Mouse (Mus musculus): Measurements from ENCODE around the gene Slc2a1. TPM values are rescaled to one million over a fixed set of nuclear protein-coding genes. Genes with fewer than 3 reads are reported as not detected.
A peak's percentile ranks its signal among the peaks of the same experiment; 100 is the strongest.

Gene Slc2a1
- polyA plus RNA-seq (2015; fragmentation: Nextera tagmentation; extraction: Ambion mirVana) = 293 and 326 TPM in 2 replicates

DNA sequence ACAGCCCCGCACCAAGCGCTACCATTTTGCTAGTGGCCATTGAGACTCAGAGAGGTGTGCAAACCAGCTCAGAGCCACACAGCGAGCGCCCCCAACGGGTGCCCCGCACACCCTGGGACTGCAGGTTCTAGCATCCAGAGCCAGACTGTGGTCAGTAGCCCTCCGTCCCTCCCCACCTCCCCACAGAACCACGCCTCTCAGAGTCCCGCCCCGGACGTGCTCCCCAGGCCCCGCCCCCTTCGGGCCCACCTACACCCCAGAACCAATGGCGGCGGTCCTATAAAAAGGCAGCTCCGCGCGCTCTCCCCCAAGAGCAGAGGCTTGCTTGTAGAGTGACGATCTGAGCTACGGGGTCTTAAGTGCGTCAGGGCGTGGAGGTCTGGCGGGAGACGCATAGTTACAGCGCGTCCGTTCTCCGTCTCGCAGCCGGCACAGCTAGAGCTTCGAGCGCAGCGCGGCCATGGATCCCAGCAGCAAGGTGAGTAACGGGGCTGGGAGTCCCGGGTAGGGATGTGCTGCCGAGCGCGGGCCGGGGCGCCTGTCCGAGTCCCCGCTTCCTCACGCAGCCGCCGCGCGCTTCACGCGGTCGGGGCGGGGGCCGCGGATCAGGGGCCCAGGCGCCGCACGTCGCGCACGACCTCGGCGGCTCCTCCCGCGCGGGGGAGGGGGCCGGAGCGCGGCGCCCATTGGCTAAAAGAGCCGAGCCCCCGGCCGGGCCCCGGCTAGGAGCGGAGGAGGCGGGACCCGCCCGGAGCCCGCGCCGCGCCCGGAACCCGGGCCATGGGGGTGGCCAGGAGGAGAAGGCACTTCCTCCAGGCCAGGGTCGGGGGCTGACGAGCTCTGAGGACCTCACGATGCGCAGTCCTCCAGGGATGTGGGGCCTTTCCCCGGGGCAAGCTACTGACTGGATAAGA, at the start of gene Slc2a1:
Slc2a1 (plus strand) TSS at position 217 of the 914 bp plus-strand sequence.
- Histone ChIP-seq H3K4me1 (replicated peaks) (peaks cover 90% of the 10 kb centered on the region), H3K36me3 (replicated peaks) (peaks cover 44% of the 10 kb centered on the region), H3K27me3 (peaks cover 14% of the 10 kb centered on the region; the same call in 1 of the 2 replicates)

DNA sequence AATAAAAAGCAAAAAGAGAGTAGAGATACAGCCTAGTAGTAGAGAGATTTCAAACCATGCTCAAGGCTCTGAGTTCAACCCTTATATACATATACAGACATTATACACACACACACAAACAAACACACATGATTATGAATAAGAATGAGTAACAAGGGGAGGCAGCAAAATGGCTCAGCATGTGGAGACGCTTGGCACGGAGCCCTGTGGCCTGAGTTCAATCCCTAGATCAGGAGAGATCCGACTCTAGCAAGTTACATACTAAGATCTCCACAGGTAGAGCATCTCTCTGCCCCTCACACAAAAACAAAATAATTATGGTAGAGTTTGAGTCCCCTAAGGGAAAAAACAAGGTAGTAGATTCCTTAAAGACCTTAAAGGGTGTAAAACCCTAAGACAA, 41.7 kb upstream of the Slc2a1 start:
- Histone ChIP-seq H3K9me3 (replicated peaks) (no peaks in the 10 kb centered on the region), H3K4me2 (no peak overlapping the region), H3K9ac (no peak overlapping the region), H3K27ac (replicated peaks) (no peak overlapping the region), H3K4me1 (replicated peaks) (peaks cover 17% of the 10 kb centered on the region), H3K27me3 (peaks cover 73% of the 10 kb centered on the region), H3K4me3 (replicated peaks) (no peak overlapping the region), H3K36me3 (replicated peaks) (no peaks in the 10 kb centered on the region)
- ATAC-seq (ENCODE audit: insufficient read depth) = no peak
- 79% methylated on average over 3 of the region's 3 CpGs for WGBS (ENCODE audit: insufficient replicate concordance)

More for the DNA sequence above, at the start of gene Slc2a1:
- Histone ChIP-seq H3K4me2 (peak within 1 kb of the TSS; percentile 86), H3K27ac (replicated peaks) (peak within 1 kb of the TSS; percentile 98), H3K4me3 (replicated peaks) (peak within 1 kb of the TSS; percentile 96), H3K9me3 (replicated peaks) (no peaks in the 10 kb centered on the region), H3K9ac (peak within 1 kb of the TSS; percentile 96)
- under 1% methylated on average over 85 of the region's 88 CpGs for WGBS (ENCODE audit: insufficient replicate concordance)
- peak; percentile 84 for ATAC-seq (ENCODE audit: insufficient read depth)

DNA sequence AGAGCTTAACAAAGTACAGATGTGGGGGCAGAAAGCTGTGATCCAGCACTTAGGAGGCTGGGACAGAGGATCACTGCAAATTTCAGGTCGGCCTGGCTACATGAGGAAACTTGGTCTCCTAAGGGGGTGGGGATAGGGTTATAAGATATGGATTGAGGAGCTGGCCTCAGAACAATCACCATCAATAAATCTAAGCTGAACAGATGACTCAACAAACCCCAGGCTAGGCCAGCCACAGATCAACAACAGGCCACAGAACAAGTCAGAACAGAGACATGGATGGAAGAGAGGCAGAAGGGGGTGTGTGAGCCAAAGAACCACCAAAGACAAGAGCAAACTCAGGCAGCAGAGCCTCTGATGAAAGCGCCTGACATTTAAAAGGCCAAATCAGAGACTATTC, 41.3 kb upstream of the Slc2a1 start:
- H3K9ac ChIP-seq = no peak overlapping the region
- ATAC-seq (ENCODE audit: insufficient read depth) = no peak
- H3K4me3 ChIP-seq (replicated peaks) = no peak overlapping the region
- WGBS (ENCODE audit: insufficient replicate concordance) = 64% methylated on average over 2 of the region's 2 CpGs
- H3K36me3 ChIP-seq (replicated peaks) = no peaks in the 10 kb centered on the region
- H3K27me3 ChIP-seq = peaks cover 73% of the 10 kb centered on the region
- no peaks in the 10 kb centered on the region for H3K9me3 ChIP-seq (replicated peaks)
- H3K4me2 ChIP-seq = no peak overlapping the region
- H3K4me1 ChIP-seq (replicated peaks) = peaks cover 17% of the 10 kb centered on the region
- no peak overlapping the region for H3K27ac ChIP-seq (replicated peaks)

DNA sequence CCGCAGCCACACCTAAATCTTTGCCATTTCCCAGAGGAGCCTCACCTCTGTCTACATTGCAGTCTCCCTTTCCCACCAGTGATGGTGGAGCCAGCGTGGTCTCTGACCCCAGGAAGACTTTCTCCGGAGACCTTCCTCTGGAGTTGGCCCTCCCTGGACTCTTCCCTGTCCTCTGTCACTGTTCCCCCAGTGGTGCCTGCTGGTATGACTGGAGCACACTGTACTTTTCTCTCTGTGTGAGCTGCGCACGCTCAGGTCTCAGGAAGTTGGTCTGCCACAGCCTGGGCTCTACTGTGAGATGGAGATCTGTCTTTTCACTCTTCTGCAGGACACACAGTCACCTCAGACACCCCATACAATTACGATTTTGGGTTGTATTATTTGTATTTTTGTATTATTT, 39.6 kb upstream of the Slc2a1 start:
- Histone ChIP-seq H3K27ac (replicated peaks) (no peak overlapping the region), H3K4me1 (replicated peaks) (peaks cover 16% of the 10 kb centered on the region), H3K9ac (no peak overlapping the region), H3K27me3 (peaks cover 78% of the 10 kb centered on the region), H3K4me3 (replicated peaks) (no peak overlapping the region), H3K9me3 (replicated peaks) (no peaks in the 10 kb centered on the region), H3K4me2 (no peak overlapping the region), H3K36me3 (replicated peaks) (no peaks in the 10 kb centered on the region)
- 26% methylated on average over 6 of the region's 6 CpGs for WGBS (ENCODE audit: insufficient replicate concordance)
- ATAC-seq (ENCODE audit: insufficient read depth) = peak; percentile 56; the same call in 1 of the 2 replicates

DNA sequence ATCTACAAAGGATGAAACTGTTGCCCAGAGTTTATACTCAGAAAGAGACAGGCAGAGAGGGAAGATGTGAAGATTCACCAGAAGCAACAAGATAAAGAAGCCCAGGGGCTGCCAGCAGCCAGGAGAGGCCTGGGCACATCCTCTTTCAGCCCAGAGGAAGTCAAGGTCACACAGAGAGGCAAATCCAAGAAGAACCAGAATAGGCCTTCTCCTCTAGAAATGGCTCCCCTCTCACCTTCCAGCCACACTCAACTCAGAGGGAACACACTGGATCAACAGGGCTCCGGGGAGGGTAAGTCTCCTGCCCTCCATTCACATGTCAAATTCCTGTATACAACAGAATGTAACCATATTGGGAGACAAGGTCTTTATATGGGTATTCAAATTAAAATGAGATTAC, 38.3 kb upstream of the Slc2a1 start:
- H3K4me1 ChIP-seq (replicated peaks) = peaks cover 14% of the 10 kb centered on the region
- H3K4me3 ChIP-seq (replicated peaks) = no peak overlapping the region
- no peaks in the 10 kb centered on the region for H3K9me3 ChIP-seq (replicated peaks)
- H3K9ac ChIP-seq = peak overlapping the region; percentile 6; the same call in 1 of the 2 replicates
- no peak for ATAC-seq (ENCODE audit: insufficient read depth)
- WGBS (ENCODE audit: insufficient replicate concordance) = 60% methylated on average over 1 of the region's 1 CpGs
- H3K27ac ChIP-seq (replicated peaks) = no peak overlapping the region
- no peaks in the 10 kb centered on the region for H3K36me3 ChIP-seq (replicated peaks)
- H3K27me3 ChIP-seq = peaks cover 83% of the 10 kb centered on the region
- no peak overlapping the region for H3K4me2 ChIP-seq

DNA sequence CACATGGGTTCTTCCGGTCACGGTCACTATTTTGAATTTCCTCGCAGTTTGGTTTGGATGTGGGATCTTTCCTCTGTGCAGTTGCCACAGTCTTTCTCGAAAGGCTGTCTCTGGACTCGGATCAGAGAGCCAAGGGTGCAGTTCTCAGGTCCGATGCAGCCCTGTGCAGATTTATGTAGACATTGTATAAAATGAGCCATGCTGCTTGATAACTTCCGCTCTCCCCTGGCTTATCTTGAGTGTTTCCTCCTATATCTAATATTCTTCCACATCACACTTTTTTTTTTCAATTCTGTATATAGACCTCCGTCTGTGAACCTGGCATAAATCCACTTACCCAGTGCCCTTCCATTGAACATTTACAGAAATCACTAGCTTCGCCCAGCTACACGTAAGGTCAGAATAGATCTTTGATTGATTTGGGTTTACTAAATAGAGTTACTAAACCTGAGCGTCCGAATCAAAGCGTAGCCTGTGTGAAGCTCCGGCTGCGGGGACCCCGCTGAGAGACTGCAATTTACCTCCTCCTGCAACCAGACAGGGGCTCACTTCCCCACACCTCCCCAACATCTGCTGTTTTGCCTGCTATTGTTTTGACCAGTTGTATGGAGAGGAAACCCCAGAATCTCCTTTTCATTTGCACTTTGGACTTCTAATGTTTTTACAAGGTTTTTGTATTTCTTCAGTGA, 37.4 kb upstream of the Slc2a1 start:
- Histone ChIP-seq H3K27ac (replicated peaks) (no peak overlapping the region), H3K4me2 (no peak overlapping the region), H3K36me3 (replicated peaks) (no peaks in the 10 kb centered on the region), H3K9me3 (replicated peaks) (no peaks in the 10 kb centered on the region), H3K27me3 (peaks cover 91% of the 10 kb centered on the region), H3K4me3 (replicated peaks) (no peak overlapping the region), H3K9ac (no peak overlapping the region), H3K4me1 (replicated peaks) (peaks cover 23% of the 10 kb centered on the region)
- WGBS (ENCODE audit: insufficient replicate concordance) = 47% methylated on average over 16 of the region's 16 CpGs
- no peak for ATAC-seq (ENCODE audit: insufficient read depth)

DNA sequence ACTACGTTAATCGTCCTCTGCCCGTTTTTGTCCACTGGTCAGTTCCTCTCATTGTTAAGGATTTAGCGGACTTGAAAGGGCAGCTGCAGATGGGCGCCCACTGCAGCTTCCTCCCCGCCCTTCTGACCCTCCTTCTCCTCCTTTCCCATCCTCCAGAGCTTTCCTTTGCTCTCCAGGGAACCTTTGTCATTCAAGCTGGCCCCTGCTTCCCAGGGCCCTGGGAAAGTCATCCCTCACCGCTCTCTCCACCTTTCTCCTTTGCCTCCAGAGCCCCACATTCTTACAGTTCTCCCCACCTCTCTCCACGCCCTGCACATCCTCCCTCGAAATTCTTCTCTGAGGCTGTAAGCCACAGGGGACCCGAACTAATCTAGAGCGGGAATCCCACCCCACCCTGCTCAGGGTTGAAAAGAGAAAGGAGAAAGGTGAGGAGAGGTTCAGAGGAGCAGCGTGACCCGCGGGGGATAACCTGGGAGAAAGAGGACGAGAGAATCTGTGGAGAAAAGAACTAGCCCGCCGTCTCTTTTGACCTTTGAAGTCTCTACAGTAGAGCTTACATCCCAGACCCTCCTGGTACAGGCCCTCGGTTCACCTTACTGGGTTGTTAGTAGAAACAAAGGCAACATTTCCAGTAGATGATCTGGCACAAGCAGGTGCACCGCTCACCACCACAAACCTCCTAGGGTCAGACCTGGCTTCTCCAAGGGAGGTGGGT, 36.7 kb upstream of the Slc2a1 start:
- Histone ChIP-seq H3K27ac (replicated peaks) (no peak overlapping the region), H3K4me3 (replicated peaks) (no peak overlapping the region), H3K4me2 (no peak overlapping the region), H3K27me3 (peaks cover 88% of the 10 kb centered on the region), H3K36me3 (replicated peaks) (no peaks in the 10 kb centered on the region), H3K9ac (no peak overlapping the region), H3K9me3 (replicated peaks) (no peaks in the 10 kb centered on the region), H3K4me1 (replicated peaks) (peaks cover 30% of the 10 kb centered on the region)
- WGBS (ENCODE audit: insufficient replicate concordance) = 43% methylated on average over 19 of the region's 19 CpGs
- no peak for ATAC-seq (ENCODE audit: insufficient read depth)

DNA sequence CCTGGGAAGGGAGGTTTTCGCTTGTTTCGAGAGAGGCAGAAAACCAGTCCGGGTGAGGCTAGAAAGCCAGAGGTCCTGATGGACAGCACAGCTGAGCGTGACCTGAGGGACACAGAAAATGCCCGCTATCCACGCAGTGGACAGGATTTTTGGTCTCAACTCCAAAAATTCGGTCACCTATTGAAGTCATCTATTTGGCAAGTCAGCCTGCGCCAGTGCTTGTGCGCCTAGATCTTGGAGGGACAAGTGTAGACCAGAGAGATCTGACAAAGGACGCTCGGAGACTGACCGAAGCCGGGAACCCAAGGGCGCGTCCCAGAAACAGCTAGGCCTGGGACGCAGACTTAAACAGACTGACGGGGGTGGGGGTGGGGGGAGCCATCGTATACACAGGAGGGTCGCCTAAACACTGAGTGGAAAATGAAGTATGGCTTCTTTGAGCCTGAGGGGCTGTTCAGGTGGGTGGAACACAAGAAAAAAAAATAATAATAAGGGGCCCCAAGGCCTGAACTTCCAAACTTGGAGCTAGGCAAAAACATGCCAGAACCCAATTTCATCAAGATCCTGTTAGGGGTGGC, 36.1 kb upstream of the Slc2a1 start:
- H3K27me3 ChIP-seq = peaks cover 82% of the 10 kb centered on the region
- no peak overlapping the region for H3K4me2 ChIP-seq
- no peaks in the 10 kb centered on the region for H3K9me3 ChIP-seq (replicated peaks)
- no peak overlapping the region for H3K4me3 ChIP-seq (replicated peaks)
- no peak for ATAC-seq (ENCODE audit: insufficient read depth)
- peaks cover 37% of the 10 kb centered on the region for H3K4me1 ChIP-seq (replicated peaks)
- no peak overlapping the region for H3K9ac ChIP-seq
- WGBS (ENCODE audit: insufficient replicate concordance) = 67% methylated on average over 19 of the region's 19 CpGs
- H3K36me3 ChIP-seq (replicated peaks) = no peaks in the 10 kb centered on the region
- no peak overlapping the region for H3K27ac ChIP-seq (replicated peaks)

DNA sequence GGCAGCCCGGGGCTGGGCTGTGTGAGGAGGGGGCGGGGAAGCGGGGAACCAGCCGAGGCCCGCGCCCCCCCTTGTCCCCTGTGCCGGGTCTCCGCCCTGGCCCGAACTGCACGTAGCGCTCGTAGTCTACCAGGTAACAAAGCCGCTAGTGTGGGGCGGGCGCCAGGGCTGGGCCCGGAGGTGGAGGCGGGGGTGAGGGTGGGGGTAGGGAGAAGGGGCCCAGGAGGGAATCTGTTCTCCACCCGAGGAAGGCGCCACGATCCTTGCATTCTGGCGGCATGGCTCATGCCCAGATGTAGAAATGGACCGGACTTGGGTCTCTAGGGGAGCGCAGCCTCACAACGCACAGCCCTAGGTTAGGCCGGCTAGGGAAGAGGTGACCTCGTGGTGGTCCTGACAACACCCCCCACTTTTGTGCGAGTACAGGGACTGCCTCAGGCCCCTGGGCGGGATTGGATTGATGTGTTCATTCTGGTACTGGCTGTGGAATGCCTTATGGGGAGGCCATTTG, 35.5 kb upstream of the Slc2a1 start:
- peaks cover 77% of the 10 kb centered on the region for H3K27me3 ChIP-seq
- peaks cover 42% of the 10 kb centered on the region for H3K4me1 ChIP-seq (replicated peaks)
- H3K4me2 ChIP-seq = no peak overlapping the region
- WGBS (ENCODE audit: insufficient replicate concordance) = 55% methylated on average over 28 of the region's 28 CpGs
- no peak overlapping the region for H3K9ac ChIP-seq
- H3K36me3 ChIP-seq (replicated peaks) = no peaks in the 10 kb centered on the region
- no peak overlapping the region for H3K4me3 ChIP-seq (replicated peaks)
- no peaks in the 10 kb centered on the region for H3K9me3 ChIP-seq (replicated peaks)
- ATAC-seq (ENCODE audit: insufficient read depth) = no peak
- H3K27ac ChIP-seq (replicated peaks) = no peak overlapping the region

DNA sequence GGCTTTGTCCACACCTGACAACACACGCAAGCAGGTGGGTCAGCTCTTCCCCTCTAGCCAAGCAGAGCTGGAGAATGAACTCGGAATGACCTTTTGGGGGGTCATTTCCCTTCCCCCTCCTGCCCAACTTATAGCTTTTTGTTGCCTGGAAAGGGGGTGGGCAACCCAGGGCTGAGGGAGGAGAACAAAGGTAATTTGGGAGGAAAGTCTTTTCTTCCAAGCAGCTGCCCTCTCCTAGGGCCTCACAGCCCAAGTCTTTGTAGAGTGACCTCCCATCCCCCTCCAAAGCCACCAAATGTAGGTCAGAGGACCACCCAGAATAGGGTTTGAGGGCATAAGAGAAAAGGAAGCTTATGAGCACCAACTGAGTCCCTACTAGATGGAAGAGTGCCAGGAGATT, 34.9 kb upstream of the Slc2a1 start:
- H3K4me3 ChIP-seq (replicated peaks) = no peak overlapping the region
- peaks cover 75% of the 10 kb centered on the region for H3K27me3 ChIP-seq
- H3K27ac ChIP-seq (replicated peaks) = no peak overlapping the region
- no peaks in the 10 kb centered on the region for H3K36me3 ChIP-seq (replicated peaks)
- no peak overlapping the region for H3K9ac ChIP-seq
- no peaks in the 10 kb centered on the region for H3K9me3 ChIP-seq (replicated peaks)
- ATAC-seq (ENCODE audit: insufficient read depth) = no peak
- 69% methylated on average over 2 of the region's 2 CpGs for WGBS (ENCODE audit: insufficient replicate concordance)
- no peak overlapping the region for H3K4me2 ChIP-seq
- H3K4me1 ChIP-seq (replicated peaks) = peaks cover 47% of the 10 kb centered on the region

All from liver, embryonic 15.5 days (tissue).